Mouse (Mus musculus) inflammation-experienced regulatory T-cells, adult 6 months (primary cell): ENCODE measurements around the gene 4933417A18Rik. TPM values are rescaled to one million over a fixed set of nuclear protein-coding genes. Genes with fewer than 3 reads are reported as not detected.
"Not testable (repeated sequence)": the region's sequence is repeated elsewhere in the genome, so short reads cannot be mapped to it uniquely, and the experiment has no call there.

ENCODE experiments used
- ATAC-seq: one replicate; pipeline ENCODE4 v1.8.0; 2017
- polyA plus RNA-seq, 3 experiments: library from polyadenylated mRNA; unstranded; fragments of 100-300 nt; shearing (Covaris generic); gene quantifications; one replicate each; pipeline ENCODE4 v1.2.1; 2017

The 4933417A18Rik gene
- not detected for polyA plus RNA-seq

DNA sequence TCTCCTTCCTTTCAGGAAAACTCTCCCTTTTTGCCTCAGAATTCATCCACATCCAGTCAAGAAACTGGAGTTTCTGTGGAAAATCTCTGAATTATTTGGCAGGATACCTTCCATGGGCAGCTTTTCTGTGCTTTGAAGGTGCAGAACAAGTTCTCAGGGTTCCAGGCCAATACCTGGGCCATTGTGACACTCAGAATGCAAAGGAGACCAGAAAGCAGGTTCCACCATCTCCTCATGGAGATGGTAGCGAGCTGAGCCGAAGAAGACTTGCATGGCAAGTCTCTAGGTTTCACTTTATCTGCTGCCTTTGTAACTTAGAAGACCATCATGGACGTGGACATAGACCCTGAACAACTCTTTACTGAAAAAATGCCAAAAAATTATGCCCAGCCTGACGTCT is at the start of gene 4933417A18Rik, which contains the start of gene Fam217a:
4933417A18Rik (plus strand) TSS at position 200 of the 400 bp plus-strand sequence.
Fam217a (minus strand) TSS at position 101 of the 400 bp plus-strand sequence.
- no peak for ATAC-seq

DNA sequence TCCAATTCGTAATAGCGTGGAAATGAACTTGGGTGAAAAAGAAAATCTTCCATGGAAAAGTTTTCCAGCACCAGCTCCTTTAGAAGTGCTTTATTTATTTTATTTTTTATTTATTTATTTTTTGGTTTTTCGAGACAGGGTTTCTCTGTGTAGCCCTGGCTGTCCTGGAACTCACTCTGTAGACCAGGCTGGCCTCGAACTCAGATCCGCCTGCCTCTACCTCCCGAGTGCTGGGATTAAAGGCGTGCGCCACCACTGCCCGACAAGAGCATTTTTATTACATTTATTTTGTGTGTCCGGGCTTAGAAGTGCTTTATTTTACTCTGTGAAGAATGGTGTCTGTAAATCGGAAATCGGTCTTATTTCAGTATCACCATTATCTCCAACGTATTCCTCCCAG is 49.5 kb upstream of the 4933417A18Rik start:
- not testable (repeated sequence) for ATAC-seq

DNA sequence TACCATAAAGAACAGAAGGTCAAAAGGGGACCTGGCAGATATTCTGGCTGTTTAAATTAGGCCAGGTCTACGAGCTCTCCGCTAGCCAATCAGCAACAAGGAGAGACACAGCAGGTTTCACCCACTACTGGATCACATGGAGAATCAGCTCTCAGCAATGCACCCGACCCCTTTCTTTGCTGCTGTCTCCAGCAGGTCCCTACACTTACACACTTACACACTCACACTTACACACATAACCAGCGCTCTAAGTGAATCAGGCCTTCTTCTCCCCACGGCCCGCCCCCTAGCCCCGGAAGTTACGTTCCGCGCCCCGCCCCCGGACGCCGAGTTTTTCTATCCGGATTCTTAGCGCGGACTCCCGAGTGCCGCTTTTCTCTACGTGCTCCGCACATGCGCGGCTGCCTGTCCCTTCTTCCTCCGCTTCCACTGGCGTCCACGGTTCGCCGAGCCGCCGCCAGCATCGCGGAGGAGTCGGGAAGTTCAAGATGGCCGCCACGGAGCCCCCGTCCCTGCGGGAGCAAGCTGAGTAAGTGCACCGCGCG is 49.0 kb upstream of the 4933417A18Rik start, which contains the start of gene Prpf4b:
Prpf4b (plus strand) TSS at position 137 of the 545 bp plus-strand sequence.
- peak; percentile 74 for ATAC-seq

DNA sequence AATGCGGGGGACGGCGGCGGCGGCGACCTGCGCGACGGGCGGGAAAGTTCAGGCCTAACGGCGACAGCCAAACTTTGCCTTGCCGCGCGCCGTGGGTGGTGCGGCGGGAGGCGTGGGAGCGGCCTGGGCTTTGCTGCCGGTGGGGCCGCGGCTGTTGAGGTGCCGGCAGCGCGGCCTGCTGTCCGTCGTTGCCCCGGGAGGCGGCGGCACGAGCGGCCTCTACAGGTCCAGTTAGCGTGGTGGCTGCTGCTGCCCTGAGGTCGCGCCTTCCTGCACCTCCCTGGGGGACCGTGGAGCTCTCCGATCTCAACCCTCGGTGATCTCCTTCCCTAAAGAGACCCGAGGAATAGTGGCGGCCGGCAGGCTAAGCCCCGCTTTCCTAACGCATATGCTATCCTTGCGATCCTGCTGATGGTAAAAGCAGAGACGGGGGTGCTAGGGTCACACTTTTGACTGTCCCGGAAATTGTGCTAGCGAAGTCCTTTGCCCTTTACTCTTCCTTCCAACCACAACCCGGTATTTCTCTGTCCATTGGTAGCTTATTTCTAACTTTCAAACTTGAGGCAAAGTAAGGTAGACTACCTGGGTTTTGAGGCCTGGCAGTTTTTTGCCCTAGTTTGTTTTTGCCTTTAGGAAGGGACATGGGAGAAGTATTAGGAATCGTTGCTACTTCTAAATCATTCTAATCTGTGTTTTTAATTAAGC is 48.3 kb upstream of the 4933417A18Rik start:
- ATAC-seq = peak; percentile 24

DNA sequence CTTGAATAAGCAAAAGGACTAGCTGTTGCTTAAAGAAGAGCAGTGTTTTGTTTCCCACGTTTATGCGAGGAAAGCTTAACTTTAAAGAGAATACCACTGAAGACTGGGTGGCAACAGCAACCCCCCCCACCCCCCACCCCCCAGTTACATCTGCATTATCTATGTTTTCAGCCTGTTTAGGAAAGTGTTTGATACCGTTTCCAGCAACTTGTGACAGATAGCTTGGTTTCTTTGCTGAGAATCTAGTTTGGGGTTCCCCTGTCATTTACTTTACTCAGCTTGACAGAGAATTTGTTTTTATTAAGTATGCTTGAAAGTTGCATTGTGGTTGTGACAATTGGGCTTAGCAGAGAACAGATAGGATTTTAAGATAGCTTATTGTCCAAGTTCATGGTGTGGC is 47.7 kb upstream of the 4933417A18Rik start:
- ATAC-seq = no peak

DNA sequence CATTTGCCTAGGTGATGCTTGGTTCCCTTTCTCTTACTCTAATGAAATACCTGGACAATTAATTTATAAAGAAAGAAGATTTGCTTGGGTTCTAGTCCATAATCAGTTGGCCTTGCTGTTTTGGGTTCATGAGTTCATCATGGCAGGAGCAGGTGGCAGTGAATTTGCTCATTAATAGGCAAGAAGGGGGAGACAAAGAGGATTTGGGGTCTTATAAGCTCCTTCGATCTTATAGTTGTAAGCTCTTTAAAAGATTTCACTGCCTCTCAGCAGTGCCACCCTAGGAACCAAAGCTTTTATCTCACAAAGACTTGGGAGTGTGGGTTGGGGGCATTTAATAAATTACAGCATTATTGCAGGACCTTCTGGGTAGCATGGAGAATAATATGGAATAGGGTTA is 31.3 kb upstream of the 4933417A18Rik start:
- no peak for ATAC-seq

DNA sequence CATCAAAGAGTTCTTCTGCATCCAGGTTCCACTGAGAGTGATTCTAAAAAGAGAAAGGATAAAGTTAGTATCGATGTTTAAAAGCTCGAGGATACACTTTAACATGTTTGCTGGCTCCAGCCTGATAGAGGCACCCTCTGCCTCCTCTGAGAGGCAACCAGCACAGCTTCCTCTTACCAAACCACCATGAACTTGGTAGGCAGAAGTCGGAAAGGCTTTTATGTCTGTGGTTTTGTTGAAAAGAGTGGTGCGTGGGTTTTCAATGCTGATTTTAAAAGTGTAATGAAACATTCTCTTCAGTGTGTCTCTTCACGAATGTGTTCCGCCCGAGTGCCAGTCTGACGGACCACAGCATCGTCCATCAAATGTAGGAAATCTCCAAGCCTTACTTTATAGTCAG is 9.6 kb upstream of the 4933417A18Rik start:
- ATAC-seq = peak; percentile 63

DNA sequence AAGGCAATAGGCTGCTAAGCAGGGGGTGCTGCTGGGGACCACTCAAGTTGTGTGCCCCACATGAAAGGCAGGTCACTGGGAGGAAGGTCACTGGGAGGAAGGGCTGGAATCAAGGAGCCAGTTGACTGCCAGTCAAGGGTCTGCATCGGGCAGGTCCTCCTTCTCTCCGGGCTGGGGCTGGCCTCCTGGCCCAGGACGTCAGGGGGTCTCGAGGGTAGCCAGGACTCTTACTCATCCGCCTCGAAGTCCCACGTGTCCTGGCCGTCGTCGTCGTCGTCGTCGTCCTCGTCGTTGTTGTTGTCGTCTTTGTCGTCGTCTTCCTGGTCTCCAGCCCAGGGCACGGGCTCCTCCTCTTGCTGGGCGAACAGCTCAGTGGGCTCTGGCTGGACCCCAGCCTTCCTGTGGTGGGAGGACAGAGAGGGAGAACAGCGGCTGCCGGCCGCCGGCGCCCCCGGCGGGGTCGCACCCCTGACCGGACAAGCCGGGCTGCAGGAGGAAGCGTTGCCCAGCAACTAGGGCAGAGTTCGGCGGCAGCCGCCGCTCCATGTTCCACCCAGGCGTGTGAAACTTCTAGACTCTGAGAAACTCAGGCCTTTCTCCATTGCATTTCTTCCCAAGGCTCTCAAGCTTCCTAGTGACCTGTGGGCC is 7.6 kb upstream of the 4933417A18Rik start:
- ATAC-seq = no peak

DNA sequence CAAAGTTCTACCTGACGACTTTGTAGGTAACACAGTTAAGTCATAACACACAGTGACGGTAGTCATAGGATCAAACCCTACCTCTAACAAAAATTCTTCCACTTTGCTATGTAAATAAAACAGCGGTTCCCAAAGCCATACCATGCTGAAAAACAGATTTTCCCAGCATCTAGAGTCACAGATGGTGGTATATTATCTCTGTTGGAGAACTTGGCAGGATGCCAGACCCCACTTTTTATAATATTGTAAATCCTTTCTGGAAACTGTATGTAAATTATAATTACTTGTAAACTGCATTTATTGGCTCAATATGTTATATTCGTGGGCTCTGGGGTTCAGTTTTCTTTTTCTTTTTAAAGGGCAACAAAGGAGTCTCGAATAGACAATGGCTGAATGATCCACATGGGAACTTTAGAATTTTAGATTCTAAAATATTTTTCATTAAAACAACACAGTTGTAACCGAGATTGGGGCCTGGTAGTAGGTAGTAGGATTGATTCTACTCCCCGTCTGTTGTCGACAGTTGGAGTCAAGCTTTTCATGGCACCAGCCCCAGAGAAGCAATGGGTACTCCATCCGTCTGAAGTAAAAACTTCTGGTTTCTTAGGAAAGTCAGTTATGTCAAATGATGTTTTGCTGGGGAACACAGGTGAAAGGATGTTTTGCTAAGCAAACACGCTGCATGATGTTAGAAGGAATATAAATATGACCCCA is 10.9 kb downstream of the 4933417A18Rik start:
- no peak for ATAC-seq

DNA sequence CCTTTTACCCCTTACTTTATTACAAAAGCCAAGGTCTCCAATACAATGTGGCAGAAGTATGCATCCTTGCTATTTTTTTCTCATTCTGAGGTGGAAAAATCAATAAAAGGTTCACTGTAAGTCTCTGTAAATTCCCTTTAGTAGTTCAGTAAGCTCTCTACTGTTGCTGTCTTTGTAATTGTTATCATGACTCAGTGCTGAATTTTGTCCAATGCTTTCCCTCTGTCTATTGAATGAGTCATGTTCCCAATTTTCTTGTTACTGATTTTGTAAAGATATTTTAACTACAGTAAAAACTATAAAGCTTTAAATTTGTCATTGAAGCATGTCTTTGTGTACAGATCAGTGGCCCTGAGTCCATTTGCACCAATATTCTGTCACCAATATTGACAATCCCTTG is 18.2 kb downstream of the 4933417A18Rik start:
- ATAC-seq = no peak

DNA sequence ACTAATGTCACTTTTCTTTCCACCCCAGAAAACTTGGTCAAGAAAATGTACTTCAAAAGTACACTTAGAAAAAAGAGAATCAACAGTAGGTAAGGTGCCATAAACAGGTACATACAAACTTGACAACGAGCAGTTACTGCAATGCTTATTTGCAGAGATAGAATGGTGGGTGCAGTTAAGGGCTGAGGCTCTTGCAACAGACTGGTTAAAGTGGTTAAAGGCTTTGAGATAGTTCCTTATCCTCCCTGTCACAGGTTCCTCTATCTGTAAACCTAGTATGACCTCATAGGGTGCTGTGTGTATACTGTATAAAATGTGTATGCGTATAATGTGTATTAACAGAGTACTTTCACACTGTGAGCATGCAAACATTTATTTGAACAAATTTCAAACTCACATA is 27.2 kb downstream of the 4933417A18Rik start:
- not testable (repeated sequence) for ATAC-seq

DNA sequence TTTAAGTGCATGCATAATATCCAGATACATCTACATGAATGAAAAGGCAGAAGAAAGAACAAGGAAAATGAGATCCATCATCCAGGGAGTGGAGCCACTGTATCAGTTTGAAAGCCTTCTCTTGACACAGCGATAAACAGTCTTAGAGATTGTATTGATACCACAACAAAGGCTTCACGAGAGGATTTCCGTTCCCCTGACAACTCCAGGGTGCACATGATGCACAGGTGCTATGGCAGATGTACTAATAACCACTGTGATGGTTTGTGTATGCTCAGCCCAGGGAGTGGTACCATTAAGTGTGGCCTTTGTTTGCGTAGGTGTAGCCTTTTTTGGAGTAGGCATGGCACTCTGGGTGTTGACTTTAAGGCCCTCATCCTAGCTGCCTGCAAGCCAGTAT is 32.7 kb downstream of the 4933417A18Rik start:
- ATAC-seq = peak; percentile 78

DNA sequence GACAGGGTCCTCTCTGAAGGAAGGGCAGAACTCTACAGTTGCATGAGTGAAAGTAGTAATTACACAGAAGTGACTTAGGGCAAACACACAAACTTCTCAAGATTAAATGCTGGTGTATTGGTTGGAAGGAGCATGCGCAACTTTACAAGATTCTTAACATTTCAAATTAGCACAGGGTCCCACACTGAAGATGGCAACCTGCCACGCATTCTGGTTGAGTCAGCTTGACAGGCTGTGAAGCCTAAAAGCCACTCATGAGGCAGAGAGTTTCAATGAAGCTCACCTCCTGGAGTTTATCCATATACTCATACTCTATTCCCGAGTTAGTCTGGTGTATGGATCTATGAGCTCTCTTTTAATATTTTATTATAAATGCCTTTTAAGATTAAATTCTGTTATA is 33.9 kb downstream of the 4933417A18Rik start:
- ATAC-seq = not testable (repeated sequence)

DNA sequence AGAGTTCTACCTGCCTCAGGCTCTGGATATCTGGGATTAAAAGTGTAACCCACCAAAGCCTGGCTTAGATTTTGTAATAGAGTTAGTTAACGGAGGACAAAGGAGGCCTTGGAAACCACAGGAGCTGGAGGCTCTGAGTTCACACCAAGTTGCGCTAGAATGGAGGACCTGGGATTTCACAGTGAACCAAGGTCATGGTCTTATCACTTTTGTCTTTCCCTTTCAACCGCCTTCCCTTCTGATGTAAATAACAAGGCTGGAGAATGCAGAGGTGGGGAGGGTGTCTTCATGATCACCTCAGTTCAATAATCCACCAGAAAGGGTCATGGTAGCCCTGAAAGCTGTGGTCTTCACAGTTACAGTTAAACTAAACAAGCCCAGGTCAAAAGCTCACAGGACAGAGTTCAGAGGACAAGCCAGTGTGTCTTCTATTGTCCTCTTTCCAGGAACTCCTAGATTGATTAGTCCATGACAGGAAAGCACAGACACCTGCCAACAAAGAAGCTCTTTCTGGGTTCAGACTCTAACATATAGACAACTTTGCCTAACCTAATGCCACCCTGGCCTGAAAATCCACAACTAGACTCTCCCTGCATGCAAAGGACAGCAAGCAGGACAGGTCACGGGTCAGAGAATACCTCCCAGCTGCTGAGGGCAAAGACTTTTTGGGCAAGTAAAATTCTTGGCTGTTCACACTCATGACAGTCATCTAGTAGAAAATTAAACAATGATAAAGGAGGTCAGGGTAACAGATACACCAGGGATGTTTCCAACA is 37.0 kb downstream of the 4933417A18Rik start:
- ATAC-seq = no peak

DNA sequence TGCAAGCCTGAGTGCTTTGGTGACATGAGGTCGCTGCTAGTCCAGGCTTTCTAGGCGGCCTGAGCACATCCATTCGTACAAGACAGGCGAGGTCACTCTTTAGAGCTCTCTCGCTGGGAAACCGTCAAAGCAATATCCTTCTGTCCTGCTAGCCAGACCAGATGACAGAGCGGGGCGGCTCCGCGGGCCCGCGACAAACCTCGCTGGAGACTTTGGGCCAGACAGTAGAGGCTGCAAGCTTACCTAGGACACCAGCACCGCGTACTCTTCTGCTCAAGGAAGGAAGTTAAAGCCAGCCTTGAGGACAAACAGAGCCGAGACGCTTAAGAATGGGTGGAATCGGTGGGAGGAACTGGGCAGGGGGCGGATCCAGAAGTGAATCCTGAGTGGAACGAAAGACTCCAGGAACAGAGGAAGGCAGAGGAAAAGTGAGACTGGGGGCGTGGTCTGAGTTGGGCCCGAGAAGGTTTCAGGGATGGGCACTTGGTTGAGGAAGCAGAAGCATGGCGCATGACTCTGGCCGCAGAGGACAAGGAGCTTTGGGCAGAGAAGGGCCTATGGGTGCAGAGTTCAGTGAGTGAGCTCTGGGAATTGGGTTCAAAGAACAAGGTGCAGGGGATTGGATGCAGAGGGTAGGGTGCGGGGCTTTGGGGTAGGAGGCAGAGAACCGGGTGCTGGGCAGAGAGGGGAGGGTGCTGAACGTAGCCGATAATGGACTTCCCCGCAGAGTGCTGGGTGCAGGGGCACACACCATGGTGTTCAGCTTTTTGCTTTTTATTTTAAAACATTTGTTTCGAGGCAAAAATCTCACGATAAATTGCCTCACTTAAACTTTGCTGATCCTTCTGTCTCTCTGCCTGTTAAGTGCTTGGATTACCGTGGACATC is 39.5 kb downstream of the 4933417A18Rik start, which contains the start of gene Eci3:
Eci3 (minus strand) TSS at position 300 of the 887 bp plus-strand sequence.
- no peak for ATAC-seq

DNA sequence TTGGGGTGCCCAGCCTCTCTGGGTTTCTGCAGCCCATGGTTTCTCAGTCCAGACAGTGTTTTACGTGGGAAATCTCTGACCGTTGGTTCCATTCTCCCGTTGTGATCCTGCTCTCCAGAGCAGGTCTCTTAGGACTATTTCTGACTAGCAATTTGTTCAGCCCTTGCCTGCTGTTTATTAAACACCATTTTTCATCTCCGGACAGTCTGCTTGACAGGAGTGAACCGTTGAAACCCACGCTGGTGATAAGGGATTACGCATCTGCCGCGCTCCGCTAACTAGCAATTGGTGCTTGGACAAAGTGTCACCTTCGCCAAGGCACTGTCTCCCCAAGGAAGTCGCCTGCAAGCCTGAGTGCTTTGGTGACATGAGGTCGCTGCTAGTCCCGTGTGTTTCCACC is 40.2 kb downstream of the 4933417A18Rik start:
- no peak for ATAC-seq

DNA sequence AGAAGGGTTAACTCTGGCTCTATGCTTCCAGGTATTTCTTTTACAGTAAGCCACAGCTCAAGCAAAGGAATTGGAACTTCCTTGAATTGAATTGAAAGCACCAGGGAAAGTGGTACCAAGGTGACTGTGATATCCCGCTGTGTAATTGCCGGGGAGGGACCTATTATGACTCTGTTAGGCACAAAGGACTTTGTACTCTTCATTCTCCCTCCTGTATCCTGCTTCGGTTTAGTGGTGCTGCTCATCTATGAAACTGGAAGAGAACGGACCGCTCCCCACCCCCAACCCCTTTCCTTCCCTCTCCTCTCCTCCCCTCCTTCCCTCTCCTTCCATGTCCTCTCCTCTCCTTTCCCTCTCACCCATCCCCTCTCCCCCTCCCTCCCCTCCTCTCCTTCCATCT is 40.7 kb downstream of the 4933417A18Rik start:
- ATAC-seq = no peak

DNA sequence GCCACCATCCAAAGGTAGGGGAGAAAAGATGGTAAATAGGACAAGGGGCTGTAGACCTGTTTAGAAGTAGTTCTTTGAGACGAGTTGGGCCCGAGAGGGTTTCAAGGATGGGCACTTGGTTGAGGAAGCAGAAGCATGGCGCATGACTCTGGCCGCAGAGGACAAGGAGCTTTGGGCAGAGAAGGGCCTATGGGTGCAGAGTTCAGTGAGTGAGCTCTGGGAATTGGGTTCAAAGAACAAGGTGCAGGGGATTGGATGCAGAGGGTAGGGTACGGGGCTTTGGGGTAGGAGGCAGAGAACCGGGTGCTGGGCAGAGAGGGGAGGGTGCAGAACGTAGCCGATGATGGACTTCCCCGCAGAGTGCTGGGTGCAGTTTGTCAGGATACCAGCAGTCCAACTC is 41.4 kb downstream of the 4933417A18Rik start:
- ATAC-seq = not testable (repeated sequence)

DNA sequence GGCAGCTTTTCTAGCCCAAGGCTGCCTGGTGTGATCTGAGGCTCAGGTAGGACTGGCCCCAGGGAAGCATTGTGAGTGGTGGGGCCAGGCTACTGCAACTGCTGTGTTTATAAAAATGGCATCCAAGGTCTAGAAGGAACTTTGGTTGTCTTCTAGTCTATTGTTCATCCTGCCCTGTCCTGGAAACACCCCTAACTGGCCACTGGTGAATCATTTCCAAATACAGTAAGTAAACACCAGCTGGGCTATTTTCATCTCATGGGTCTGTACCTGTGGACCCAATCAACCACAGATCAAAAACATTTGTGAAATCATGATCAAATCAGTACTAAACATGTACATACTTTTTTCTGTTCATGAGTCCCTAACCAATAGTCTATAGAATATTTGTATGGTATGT is 48.2 kb downstream of the 4933417A18Rik start:
- ATAC-seq = not testable (repeated sequence)

DNA sequence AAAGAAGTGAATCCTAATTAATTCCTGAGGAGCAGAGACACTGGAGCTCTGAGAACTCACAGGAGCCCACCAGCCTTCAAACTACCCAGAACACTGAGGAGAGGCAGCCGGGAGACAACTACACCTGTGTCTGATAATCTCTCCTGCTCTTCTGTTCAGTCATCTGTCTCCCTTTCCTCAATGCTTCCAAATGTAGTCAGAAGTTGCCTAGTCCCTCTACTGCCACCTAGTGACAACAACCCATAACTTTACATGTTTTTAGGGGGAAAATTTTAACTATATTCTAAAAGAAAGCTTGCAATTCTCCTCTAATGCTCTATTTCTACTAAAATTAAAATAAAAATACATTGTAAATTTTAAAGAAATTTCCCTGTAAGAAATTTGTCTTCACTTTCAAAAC is 48.9 kb downstream of the 4933417A18Rik start:
- ATAC-seq = peak; percentile 63

DNA sequence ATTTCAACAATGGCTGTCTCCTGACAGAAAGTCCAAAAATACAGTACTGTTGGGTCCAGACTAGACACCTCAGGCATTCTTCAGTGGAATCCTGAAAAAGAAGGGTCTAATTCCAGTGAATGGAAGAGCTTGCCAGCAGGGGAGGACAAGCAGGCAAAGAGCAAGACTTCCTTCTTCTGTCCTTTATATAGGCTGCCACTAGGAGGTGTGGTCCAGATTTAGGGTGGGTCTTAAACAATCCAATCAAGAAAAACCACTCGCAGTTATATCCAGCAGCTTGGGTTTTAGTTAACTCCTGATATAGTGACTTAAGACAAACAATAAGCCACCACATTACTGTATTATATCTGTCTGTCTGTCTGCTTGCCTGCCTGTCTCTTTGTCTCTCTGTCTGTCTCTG is 49.6 kb downstream of the 4933417A18Rik start:
- peak; percentile 32 for ATAC-seq
